Mouse (Mus musculus): ENCODE results near the gene Gtdc1. TPM values are rescaled to one million over a fixed set of nuclear protein-coding genes. Genes with fewer than 3 reads are reported as not detected.

Gtdc1 gene
- polyA plus RNA-seq, 1 experiment from 2014 or later: 13.4 TPM

DNA sequence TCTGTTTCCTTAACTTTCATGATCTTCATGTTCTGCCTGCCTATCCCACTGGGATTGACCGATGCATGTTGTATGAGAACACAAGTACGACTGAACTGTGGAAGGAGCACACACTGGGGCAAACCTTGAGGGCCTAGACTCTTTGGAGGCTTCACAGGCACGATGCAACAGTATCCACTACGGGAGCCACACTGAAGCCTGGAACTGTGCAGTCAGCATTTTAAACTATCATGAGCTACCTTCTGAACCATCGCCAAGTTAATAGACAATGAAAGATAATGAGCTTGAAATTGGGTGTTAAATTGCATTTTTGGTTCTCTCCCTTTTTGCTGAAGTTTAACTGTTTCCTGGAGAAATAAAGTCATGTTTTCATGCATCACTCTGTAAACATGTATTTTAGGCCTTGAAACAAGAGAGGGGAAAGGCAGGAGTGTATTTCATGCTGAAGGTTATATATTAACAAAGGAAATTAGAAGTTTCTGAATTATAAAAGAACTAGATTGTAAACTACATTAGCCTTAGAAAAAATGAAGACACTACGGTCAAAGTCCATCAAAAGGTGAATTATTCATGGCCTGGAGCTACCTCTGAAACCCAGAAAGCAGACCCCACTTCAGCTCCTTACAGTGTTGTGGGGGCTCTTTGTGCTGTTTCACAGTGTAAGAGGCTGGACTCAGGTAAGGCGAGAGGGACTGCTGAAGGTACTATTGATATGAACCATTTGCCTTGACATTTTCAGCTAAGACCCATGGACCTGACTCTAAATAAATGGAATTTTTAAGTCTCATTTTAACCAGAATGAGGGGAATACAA, 358.1 kb downstream of the Gtdc1 start:
- DNase-seq (ENCODE audit: low spot score, missing footprints) (no peak), ATAC-seq (ENCODE audit: low FRiP score) (no peak)
- 82% methylated on average over 7 of the region's 7 CpGs for WGBS
- no peak overlapping the region for H3K4me3 ChIP-seq (ENCODE audit: low read depth, low read length)
- no peak overlapping the region for H3K27ac ChIP-seq (ENCODE audit: low read depth, low read length)
- peaks cover 6% of the 10 kb centered on the region for H3K4me1 ChIP-seq (ENCODE audit: control insufficient read depth, insufficient read depth, low read length)
- no peak overlapping the region for H3K4me2 ChIP-seq
- no peaks in the 10 kb centered on the region for H3K36me3 ChIP-seq (ENCODE audit: control insufficient read depth, insufficient read depth, low read length)
- no peaks in the 10 kb centered on the region for H3K27me3 ChIP-seq (ENCODE audit: control insufficient read depth, insufficient read depth, low read length)
- H3K9ac ChIP-seq (ENCODE audit: low read length): no peak overlapping the region
- no peaks in the 10 kb centered on the region for H3K9me3 ChIP-seq (ENCODE audit: control insufficient read depth, low read length)

DNA sequence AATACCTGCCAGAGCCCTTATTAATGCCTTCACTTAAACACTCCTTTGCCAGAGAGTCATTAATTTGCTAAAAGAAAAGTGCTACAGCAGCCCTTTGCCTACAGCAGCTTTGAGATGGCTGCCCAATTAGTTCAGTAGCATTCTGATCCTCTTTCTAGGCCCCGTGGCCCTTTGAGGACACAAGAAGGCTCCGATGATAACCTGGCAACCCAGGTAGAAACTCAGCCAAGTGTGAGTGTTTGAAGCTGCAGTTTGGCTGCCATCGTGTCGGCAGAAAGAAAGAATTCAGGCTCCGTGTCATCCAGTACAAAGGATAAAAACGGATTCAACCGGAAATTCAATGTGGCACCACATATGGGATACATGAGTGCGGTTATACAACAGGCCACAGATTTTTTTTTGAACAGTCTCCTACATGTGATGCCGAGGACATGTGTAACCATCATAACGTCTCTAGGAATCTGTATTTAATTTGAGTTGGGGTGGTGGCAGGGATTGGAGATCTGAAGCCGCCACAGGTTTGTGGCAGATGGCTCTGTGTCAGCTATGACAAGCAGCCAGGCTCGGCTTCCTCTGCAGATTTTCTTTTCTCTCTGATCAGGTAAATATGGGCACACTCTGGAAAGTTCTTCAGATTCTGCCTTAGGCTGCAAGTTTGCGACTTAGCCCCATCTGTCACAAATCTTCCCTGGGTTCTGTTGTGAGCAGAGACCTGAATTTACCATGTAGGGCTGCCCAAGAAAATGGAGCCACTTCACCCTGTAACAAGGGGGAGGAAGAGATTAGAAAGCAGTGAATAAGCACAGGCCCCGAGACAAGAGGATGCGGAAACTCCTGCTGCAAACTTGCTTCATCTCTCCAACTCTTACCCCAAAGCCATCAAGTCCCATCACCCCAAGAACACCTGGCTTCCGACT, 362.4 kb downstream of the Gtdc1 start:
- Histone ChIP-seq H3K4me3 (ENCODE audit: low read depth, low read length) (no peak overlapping the region), H3K4me1 (ENCODE audit: control insufficient read depth, insufficient read depth, low read length) (peaks cover 3% of the 10 kb centered on the region; the same call in 1 of the 2 replicates), H3K27me3 (ENCODE audit: control insufficient read depth, insufficient read depth, low read length) (no peaks in the 10 kb centered on the region), H3K36me3 (ENCODE audit: control insufficient read depth, insufficient read depth, low read length) (no peaks in the 10 kb centered on the region), H3K27ac (ENCODE audit: low read depth, low read length) (no peak overlapping the region), H3K4me2 (no peak overlapping the region), H3K9ac (ENCODE audit: low read length) (no peak overlapping the region), H3K9me3 (ENCODE audit: control insufficient read depth, low read length) (no peaks in the 10 kb centered on the region)
- DNase-seq (ENCODE audit: low spot score, missing footprints) (no peak), ATAC-seq (ENCODE audit: low FRiP score) (no peak)
- WGBS: 89% methylated on average over 16 of the region's 16 CpGs

GRCm38 (mm10) chr2:44561789-44562188, 365.7 kb downstream of the Gtdc1 start:
- no peak for DNase-seq (ENCODE audit: low spot score, missing footprints)
- ATAC-seq (ENCODE audit: low FRiP score): no peak
- no peaks in the 10 kb centered on the region for H3K9me3 ChIP-seq (ENCODE audit: control insufficient read depth, low read length)
- no peaks in the 10 kb centered on the region for H3K27me3 ChIP-seq (ENCODE audit: control insufficient read depth, insufficient read depth, low read length)
- H3K4me3 ChIP-seq (ENCODE audit: low read depth, low read length): no peak overlapping the region
- no peak overlapping the region for H3K27ac ChIP-seq (ENCODE audit: low read depth, low read length)
- no peak overlapping the region for H3K4me2 ChIP-seq
- H3K36me3 ChIP-seq (ENCODE audit: control insufficient read depth, insufficient read depth, low read length): no peaks in the 10 kb centered on the region
- peaks cover 12% of the 10 kb centered on the region for H3K4me1 ChIP-seq (ENCODE audit: control insufficient read depth, insufficient read depth, low read length)
- no peak overlapping the region for H3K9ac ChIP-seq (ENCODE audit: low read length)
- 73% methylated on average over 4 of the region's 4 CpGs for WGBS

DNA sequence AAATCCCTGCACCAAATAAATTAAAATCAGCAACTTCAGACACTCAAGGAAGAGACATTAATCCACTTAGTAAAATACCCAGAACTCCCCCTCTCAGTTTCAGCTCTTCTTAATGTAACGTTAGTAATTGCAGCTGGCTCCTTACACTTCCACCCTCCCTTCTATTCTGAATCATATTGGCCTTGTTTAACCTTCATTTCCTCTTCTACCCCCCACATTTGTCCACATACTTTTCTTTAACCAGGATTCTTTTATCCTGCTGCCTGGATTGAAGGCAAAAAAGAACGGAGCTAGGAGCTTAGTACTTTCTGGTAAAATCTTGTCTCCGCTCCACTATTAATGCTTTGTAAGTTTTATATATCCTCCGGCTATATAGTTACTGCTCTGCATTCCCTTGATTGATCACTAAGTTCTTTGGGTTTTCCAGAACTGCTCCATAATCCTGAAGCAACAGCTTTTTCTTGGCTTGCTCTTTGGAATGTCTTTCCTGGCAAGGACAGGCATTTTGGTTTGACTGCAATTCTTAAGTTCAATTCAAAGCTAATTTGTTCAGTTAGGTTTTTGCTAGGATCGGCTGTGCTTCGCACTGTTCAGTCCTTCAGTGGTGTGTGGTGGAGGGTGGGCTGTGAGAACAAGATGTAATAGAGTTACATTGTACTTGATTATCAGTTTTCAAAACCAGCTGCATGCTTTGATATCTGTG, 368.1 kb downstream of the Gtdc1 start:
- 58% methylated on average over 6 of the region's 6 CpGs for WGBS

DNA sequence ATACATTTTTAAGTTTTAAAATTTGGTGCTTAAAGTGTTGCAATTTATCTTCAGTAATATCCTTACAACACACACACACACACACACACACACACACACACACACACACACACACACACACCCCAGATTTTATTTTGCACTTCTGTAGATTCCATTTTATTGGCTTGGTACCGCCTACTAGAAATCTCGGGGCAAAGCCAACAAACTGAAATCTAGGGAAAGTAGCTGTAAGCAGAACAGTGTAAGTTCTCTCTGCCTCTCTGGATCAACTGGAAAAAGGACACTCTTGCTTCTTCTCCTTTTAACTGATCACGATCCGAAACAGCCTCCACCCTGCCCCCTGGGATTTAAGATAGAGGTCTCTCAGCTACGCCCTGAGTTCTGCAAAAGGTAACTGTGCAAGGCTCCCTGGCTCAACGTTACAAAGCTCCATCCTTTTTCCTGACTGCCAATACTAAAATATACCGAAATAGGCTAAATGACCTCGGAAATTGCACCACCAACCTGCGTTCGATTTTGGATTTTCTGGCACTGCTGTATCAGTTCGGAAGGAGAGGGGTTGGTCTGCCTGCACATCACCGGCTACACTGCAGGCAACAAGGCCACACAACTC, 369.7 kb downstream of the Gtdc1 start:
- no peaks in the 10 kb centered on the region for H3K9me3 ChIP-seq (ENCODE audit: control insufficient read depth, low read length)
- no peak overlapping the region for H3K4me3 ChIP-seq (ENCODE audit: low read depth, low read length)
- no peak overlapping the region for H3K27ac ChIP-seq (ENCODE audit: low read depth, low read length)
- no peaks in the 10 kb centered on the region for H3K27me3 ChIP-seq (ENCODE audit: control insufficient read depth, insufficient read depth, low read length)
- no peaks in the 10 kb centered on the region for H3K36me3 ChIP-seq (ENCODE audit: control insufficient read depth, insufficient read depth, low read length)
- H3K4me1 ChIP-seq (ENCODE audit: control insufficient read depth, insufficient read depth, low read length): peaks cover 15% of the 10 kb centered on the region
- ATAC-seq (ENCODE audit: low FRiP score) (0 out of 2 replicates have a peak, but pooled peaks have one; percentile 4), DNase-seq (ENCODE audit: low spot score, missing footprints) (peak; percentile 86)
- WGBS: 40% methylated on average over 12 of the region's 12 CpGs
- H3K4me2 ChIP-seq: peak overlapping the region; percentile 91; the same call in 1 of the 2 replicates
- H3K9ac ChIP-seq (ENCODE audit: low read length): no peak overlapping the region

More for the DNA sequence above, 368.1 kb downstream of the Gtdc1 start:
- Histone ChIP-seq H3K4me2 (no peak overlapping the region), H3K36me3 (ENCODE audit: control insufficient read depth, insufficient read depth, low read length) (no peaks in the 10 kb centered on the region), H3K4me3 (ENCODE audit: low read depth, low read length) (no peak overlapping the region), H3K9me3 (ENCODE audit: control insufficient read depth, low read length) (no peaks in the 10 kb centered on the region), H3K27me3 (ENCODE audit: control insufficient read depth, insufficient read depth, low read length) (no peaks in the 10 kb centered on the region), H3K4me1 (ENCODE audit: control insufficient read depth, insufficient read depth, low read length) (peaks cover 15% of the 10 kb centered on the region), H3K9ac (ENCODE audit: low read length) (no peak overlapping the region), H3K27ac (ENCODE audit: low read depth, low read length) (no peak overlapping the region)
- DNase-seq (ENCODE audit: low spot score, missing footprints) (no peak), ATAC-seq (ENCODE audit: low FRiP score) (no peak)

GRCm38 (mm10) chr2:44556861-44557592, 370.4 kb downstream of the Gtdc1 start:
- WGBS: 1% methylated on average over 42 of the region's 42 CpGs

DNA sequence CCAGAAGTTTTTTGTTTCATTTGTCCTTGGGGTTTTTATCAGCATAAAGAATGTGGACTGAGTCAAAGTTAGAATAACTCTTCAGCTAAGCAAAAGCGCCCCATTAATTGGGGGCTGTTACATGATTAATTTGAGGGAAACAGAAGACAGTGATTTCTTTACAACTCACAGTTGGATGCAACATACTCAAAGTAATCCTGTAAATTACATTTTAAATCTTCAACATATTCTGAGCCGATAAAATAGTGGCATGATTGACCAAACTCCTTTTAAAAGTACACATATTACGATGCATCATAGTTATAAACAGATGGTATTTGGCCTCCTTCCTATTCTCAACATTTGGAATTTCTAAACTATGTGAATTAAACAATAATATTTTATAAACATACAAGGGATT, 372.7 kb downstream of the Gtdc1 start:
- no peak overlapping the region for H3K9ac ChIP-seq (ENCODE audit: low read length)
- peaks cover 15% of the 10 kb centered on the region for H3K4me1 ChIP-seq (ENCODE audit: control insufficient read depth, insufficient read depth, low read length)
- no peak for ATAC-seq (ENCODE audit: low FRiP score)
- no peak overlapping the region for H3K27ac ChIP-seq (ENCODE audit: low read depth, low read length)
- H3K9me3 ChIP-seq (ENCODE audit: control insufficient read depth, low read length): no peaks in the 10 kb centered on the region
- H3K27me3 ChIP-seq (ENCODE audit: control insufficient read depth, insufficient read depth, low read length): no peaks in the 10 kb centered on the region
- H3K4me2 ChIP-seq: no peak overlapping the region
- WGBS: 93% methylated on average over 3 of the region's 3 CpGs
- no peaks in the 10 kb centered on the region for H3K36me3 ChIP-seq (ENCODE audit: control insufficient read depth, insufficient read depth, low read length)
- H3K4me3 ChIP-seq (ENCODE audit: low read depth, low read length): no peak overlapping the region
- DNase-seq (ENCODE audit: low spot score, missing footprints): no peak

More at GRCm38 (mm10) chr2:44556861-44557592, 370.4 kb downstream of the Gtdc1 start:
- DNase-seq (ENCODE audit: low spot score, missing footprints) (peak; percentile 96), ATAC-seq (ENCODE audit: low FRiP score) (peak; percentile 84)
- H3K9ac ChIP-seq (ENCODE audit: low read length): peak overlapping the region; percentile 75
- no peaks in the 10 kb centered on the region for H3K36me3 ChIP-seq (ENCODE audit: control insufficient read depth, insufficient read depth, low read length)
- no peaks in the 10 kb centered on the region for H3K9me3 ChIP-seq (ENCODE audit: control insufficient read depth, low read length)
- H3K4me1 ChIP-seq (ENCODE audit: control insufficient read depth, insufficient read depth, low read length): peaks cover 15% of the 10 kb centered on the region
- no peaks in the 10 kb centered on the region for H3K27me3 ChIP-seq (ENCODE audit: control insufficient read depth, insufficient read depth, low read length)
- peak overlapping the region; percentile 91 for H3K4me2 ChIP-seq
- H3K4me3 ChIP-seq (ENCODE audit: low read depth, low read length): peak overlapping the region; percentile 41
- H3K27ac ChIP-seq (ENCODE audit: low read depth, low read length): no peak overlapping the region

GRCm38 (mm10) chr2:44549311-44549710, 378.1 kb downstream of the Gtdc1 start:
- 92% methylated on average over 6 of the region's 6 CpGs for WGBS
- Histone ChIP-seq H3K4me2 (no peak overlapping the region), H3K27ac (ENCODE audit: low read depth, low read length) (no peak overlapping the region), H3K4me3 (ENCODE audit: low read depth, low read length) (no peak overlapping the region), H3K27me3 (ENCODE audit: control insufficient read depth, insufficient read depth, low read length) (no peaks in the 10 kb centered on the region), H3K9ac (ENCODE audit: low read length) (no peak overlapping the region), H3K9me3 (ENCODE audit: control insufficient read depth, low read length) (no peaks in the 10 kb centered on the region), H3K36me3 (ENCODE audit: control insufficient read depth, insufficient read depth, low read length) (no peaks in the 10 kb centered on the region), H3K4me1 (ENCODE audit: control insufficient read depth, insufficient read depth, low read length) (no peaks in the 10 kb centered on the region)
- no peak for ATAC-seq (ENCODE audit: low FRiP score)
- DNase-seq (ENCODE audit: low spot score, missing footprints): peak; percentile 76

Data from midbrain, embryonic 11.5 days (tissue).